Mouse (Mus musculus) ES-E14 (cell line): ENCODE measurements around the gene Gm45208. TPM values are rescaled to one million over a fixed set of nuclear protein-coding genes. Genes with fewer than 3 reads are reported as not detected.

Source experiments
- DNase-seq: peaks from one replicate; pipeline ENCODE4 v3.0.0-alpha.2; 2013; ENCODE audit warnings: low read depth, low spot score
- H3K27ac ChIP-seq: 2 replicates; pipeline ENCODE4 v1.5.1; 2012; ENCODE audit warnings: low read depth, mild to moderate bottlenecking, low read length, moderate library complexity, mixed read lengths; ENCODE audit not compliant: poor library complexity, insufficient read depth, severe bottlenecking
- H3K36me3 ChIP-seq: 2 replicates; pipeline ENCODE4 v1.6.1; 2012; ENCODE audit warnings: mild to moderate bottlenecking, low read length, moderate library complexity, mixed read lengths; ENCODE audit not compliant: control insufficient read depth, poor library complexity, insufficient read depth, severe bottlenecking
- H3K4me1 ChIP-seq, 2 experiments: fragments of 150-350 bp in 1 of 2; sonication (generic) in 1 of 2; 2 replicates each; pipeline ENCODE4 v1.6.1; 2012; ENCODE audit warnings: low read length in 2 of 2, mild to moderate bottlenecking in 1 of 2, mixed read lengths in 1 of 2; ENCODE audit not compliant: control insufficient read depth in 2 of 2, insufficient read depth in 2 of 2, poor library complexity in 1 of 2
- H3K4me3 ChIP-seq, 2 experiments: fragments of 150-350 bp in 1 of 2; sonication (generic) in 1 of 2; 2 replicates each; pipeline ENCODE4 v1.5.1; 2012; ENCODE audit warnings: low read length in 2 of 2, low read depth in 1 of 2, mild to moderate bottlenecking in 1 of 2, mixed read lengths in 1 of 2; ENCODE audit not compliant: insufficient read depth in 1 of 2, poor library complexity in 1 of 2, severe bottlenecking in 1 of 2
- H3K9ac ChIP-seq: 2 replicates; pipeline ENCODE4 v1.6.1; 2012; ENCODE audit warnings: low read depth, mild to moderate bottlenecking, low read length, mixed read lengths; ENCODE audit not compliant: poor library complexity, insufficient read depth, severe bottlenecking
- H3K9me3 ChIP-seq: fragments of 150-350 bp; sonication (generic); 2 replicates; pipeline ENCODE4 v1.6.1; 2012; ENCODE audit warnings: low read depth, mild to moderate bottlenecking, low read length; ENCODE audit not compliant: control insufficient read depth, insufficient read depth
- CHD2 ChIP-seq: IDR thresholded peaks from 2 replicates; pipeline ENCODE4 v1.6.1; 2014; ENCODE audit warnings: mild to moderate bottlenecking, low read depth, low read length, inconsistent platforms
- HCFC1 ChIP-seq: IDR thresholded peaks from 2 replicates; pipeline ENCODE4 v1.6.1; 2012; ENCODE audit warnings: low read length, inconsistent platforms, borderline replicate concordance; ENCODE audit not compliant: insufficient read depth
- MAFK ChIP-seq: IDR thresholded peaks from 2 replicates; pipeline ENCODE4 v1.6.1; 2014; ENCODE audit warnings: mild to moderate bottlenecking, low read depth, low read length, inconsistent platforms; ENCODE audit not compliant: insufficient read depth
- ZC3H11A ChIP-seq: IDR thresholded peaks from 2 replicates; pipeline ENCODE4 v1.6.1; 2012; ENCODE audit warnings: low read depth, mild to moderate bottlenecking, inconsistent platforms, low read length, borderline replicate concordance
- ZNF384 ChIP-seq: IDR thresholded peaks from 2 replicates; pipeline ENCODE4 v1.6.1; 2012; ENCODE audit warnings: low read depth, low read length, inconsistent platforms
- in situ Hi-C, 2 experiments: fragments of 600-800 bp; cut with MboI; formaldehyde crosslinking; loops; one replicate each; pipeline ENCODE4 v1.15.1; 2025; ENCODE audit warnings: low sequenced_read_pairs in 2 of 2, inconsistent platforms in 1 of 2; ENCODE audit not compliant: unreplicated experiment in 2 of 2
- total RNA-seq: library from RNA; depleted of rRNA; stranded (reverse); fragments of 300-350 nt; gene quantifications from 2 replicates; pipeline ENCODE4 v1.2.3, GENCODE M21; 2012; rRNA removed

Gm45208 gene
- 0.26 TPM in 1 of 2 replicates, not detected in the other for total RNA-seq

DNA sequence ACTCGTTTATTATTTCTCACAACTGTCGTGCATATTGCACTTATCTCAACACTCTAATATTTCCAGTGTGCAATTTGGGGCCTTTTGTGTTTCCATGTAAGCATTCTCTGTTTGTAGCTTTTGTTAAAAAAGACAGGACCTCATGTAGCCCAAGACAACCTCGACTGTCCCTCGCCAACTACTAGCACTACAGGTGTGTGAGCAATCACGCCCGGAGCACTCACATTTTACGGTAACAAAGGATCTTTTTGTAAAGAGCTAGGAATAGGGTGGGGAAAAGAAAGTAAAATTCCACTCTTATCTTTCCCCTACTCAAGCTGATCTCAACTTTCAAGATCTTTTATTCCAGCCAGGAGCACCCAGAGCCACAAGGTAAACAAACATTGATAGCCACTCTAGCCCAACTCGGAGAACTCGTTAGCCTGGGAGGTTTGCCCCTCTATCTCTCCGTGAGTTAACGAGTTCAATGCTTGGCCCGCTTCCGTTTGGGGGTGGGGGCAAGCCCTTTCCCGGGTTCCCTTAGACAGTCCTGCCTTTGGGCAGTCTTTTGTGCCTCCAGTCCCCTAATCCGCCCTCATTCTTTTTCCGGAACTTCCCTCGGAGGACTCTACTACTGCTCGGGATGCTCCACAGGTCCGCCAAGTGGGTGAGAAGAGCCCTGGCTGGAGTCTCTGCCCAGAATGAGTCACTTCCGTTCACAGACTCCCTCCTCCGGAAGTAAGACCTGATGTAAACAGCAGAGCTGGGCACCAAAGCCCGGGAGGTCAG, at the start of gene Gm45208:
TSS of gene Gm45208 (plus strand) at position 732 of the 768 bp plus-strand sequence.
- peaks cover 0 to 7% of the 10 kb centered on the region in 2 experiments; a peak in 2 of 4 replicates for H3K4me1 ChIP-seq
- peak within 1 kb of the TSS; percentile 68 to 99 for H3K4me3 ChIP-seq
- in situ Hi-C loops, result no loop called here
- DNase-seq, result no peak
- peak within 1 kb of the TSS; percentile 98 for H3K27ac ChIP-seq
- peak within 1 kb of the TSS; percentile 90 for H3K9ac ChIP-seq
- H3K36me3 ChIP-seq, result peaks cover 16% of the 10 kb centered on the region; the same call in 1 of the 2 replicates
- no peak for TF ChIP-seq ZC3H11A
- no peak for TF ChIP-seq HCFC1
- TF ChIP-seq CHD2, result no peak
- TF ChIP-seq ZNF384, result no peak
- no peak for TF ChIP-seq MAFK
- no peaks in the 10 kb centered on the region for H3K9me3 ChIP-seq

DNA sequence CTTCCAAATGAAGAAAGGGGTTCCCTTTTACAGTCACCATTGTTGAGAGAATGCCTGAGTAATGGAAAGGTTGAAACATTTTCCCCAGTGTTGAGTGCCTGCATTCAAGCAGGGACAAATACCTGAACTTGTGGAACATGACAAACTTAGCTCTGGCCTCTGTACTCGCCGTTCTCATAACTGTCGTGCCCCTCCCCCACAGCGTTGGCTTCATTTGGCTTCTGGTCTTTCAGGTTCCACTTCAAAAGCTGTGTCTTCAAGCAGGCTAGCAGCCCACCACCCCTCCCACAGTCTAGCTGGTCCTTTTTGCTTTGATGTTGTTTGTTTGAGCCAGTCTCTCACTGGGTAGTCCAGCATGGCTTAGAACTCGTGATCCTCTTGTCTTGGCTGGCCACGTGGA, 49.3 kb upstream of the Gm45208 start:
- DNase-seq, result no peak
- Histone ChIP-seq H3K36me3 (peaks cover 10% of the 10 kb centered on the region), H3K4me1 (peaks cover 0 to 3% of the 10 kb centered on the region in 2 experiments; a peak in 1 of 4 replicates), H3K9me3 (no peaks in the 10 kb centered on the region), H3K4me3 (no peak overlapping the region; a peak in 1 of 4 replicates), H3K27ac (no peak overlapping the region), H3K9ac (no peak overlapping the region)
- in situ Hi-C loops, result no loop called here
- no peak for TF ChIP-seq MAFK
- TF ChIP-seq ZC3H11A, result no peak
- TF ChIP-seq HCFC1, result no peak
- TF ChIP-seq CHD2, result no peak
- no peak for TF ChIP-seq ZNF384

DNA sequence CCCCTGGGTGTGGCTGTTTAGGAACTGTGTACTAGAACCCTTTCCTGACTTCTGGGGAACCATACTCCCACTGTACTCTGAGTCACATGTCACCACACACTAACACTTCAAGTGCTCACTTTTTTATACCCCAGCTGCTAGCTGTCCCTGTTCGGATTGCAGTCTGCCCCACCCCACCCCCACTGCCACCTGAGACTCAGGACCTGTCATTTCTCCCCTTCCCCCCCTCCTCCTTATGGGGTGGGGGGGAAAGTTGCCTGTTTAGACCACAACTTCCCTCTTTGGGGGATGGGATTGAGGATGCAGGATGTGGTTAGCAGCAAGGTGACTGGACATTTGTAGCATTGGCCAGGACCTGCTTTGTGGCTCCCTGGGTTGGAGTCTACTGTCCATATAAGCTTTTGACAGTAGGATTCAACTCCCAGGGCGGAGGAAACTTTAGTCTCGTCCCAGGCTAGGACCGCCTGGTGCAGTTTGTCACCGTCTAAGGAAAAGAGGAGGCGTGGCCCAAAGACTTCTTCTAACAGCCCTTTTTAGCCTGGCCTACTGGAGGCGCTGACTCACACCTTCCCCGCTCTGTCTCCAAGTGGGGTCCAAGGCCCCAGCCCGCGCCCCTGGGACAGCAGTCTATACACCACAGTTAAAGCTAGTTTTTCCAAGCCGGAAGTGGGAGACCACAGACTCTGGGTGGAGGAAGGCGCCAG, 48.3 kb upstream of the Gm45208 start:
- H3K36me3 ChIP-seq, result peaks cover 8% of the 10 kb centered on the region
- in situ Hi-C loops, result no loop called here
- peak overlapping the region; percentile 85 for H3K27ac ChIP-seq

DNA sequence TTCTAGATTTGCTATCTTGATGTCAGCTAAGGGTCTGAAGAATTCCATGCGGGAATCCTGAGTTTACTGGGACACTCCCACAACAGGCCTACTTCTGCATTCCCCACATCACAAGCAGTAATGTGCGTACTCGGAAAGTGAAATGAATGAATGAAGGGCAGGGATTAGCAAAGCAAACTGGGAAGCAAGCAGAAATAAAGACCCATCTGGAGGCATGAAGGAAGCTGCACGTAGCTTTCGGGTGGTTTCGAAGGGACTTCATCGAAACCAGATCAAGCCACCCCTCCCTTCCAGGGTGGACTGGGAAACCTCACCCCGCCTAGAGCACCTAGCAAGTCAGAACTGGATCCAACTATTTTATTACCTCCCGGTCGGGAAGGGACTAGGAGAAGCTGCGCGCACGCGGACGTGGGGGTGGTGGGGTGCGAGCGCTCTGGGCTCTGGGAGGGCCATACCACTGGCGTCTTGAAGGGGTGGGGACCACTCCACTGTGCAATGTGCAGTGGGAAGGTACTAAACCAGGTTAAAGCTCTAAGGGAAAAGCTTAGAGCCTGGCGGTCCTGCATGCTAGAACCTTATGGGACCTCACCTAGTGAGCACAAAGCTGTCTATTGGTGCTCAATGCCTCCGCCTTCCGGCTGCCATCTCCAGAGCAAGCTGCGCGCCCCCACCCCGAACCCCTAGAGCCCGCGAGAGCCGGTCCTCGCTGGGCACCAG, 47.6 kb upstream of the Gm45208 start:
- H3K4me1 ChIP-seq, result peaks cover 0 to 3% of the 10 kb centered on the region in 2 experiments; a peak in 1 of 4 replicates
- DNase-seq, result peak; percentile 40
- peak overlapping the region; percentile 85 for H3K27ac ChIP-seq
- no peaks in the 10 kb centered on the region for H3K9me3 ChIP-seq
- peaks cover under 1% of the 10 kb centered on the region; the same call in 1 of the 2 replicates for H3K36me3 ChIP-seq
- TF ChIP-seq MAFK, result no peak
- TF ChIP-seq HCFC1, result no peak
- no peak for TF ChIP-seq ZNF384
- no peak for TF ChIP-seq CHD2
- TF ChIP-seq ZC3H11A, result no peak
- H3K4me3 ChIP-seq, result peak overlapping the region; percentile 60 to 67
- H3K9ac ChIP-seq, result peak overlapping the region; percentile 70
- in situ Hi-C loops, result no loop called here

More for the DNA sequence above, 48.3 kb upstream of the Gm45208 start:
- Histone ChIP-seq H3K9ac (peak overlapping the region; percentile 70), H3K4me3 (peak overlapping the region; percentile 60 to 67; a peak in 3 of 4 replicates), H3K4me1 (peaks cover 0 to 3% of the 10 kb centered on the region in 2 experiments; a peak in 1 of 4 replicates), H3K9me3 (no peaks in the 10 kb centered on the region)
- peak; percentile 40 for DNase-seq
- no peak for TF ChIP-seq ZC3H11A
- no peak for TF ChIP-seq ZNF384
- no peak for TF ChIP-seq MAFK
- TF ChIP-seq CHD2, result no peak
- TF ChIP-seq HCFC1, result no peak
